Mouse (Mus musculus): ENCODE measurements around the gene Bdh2. TPM values are rescaled to one million over a fixed set of nuclear protein-coding genes. Genes with fewer than 3 reads are reported as not detected.

Gene Bdh2
- total RNA-seq, 2 experiments from 2014 or later = 2.8 to 3.5 TPM

Other genes starting within 250 kb of the Bdh2 start
- gene Cenpe, start 68.7 kb upstream of the Bdh2 start, total RNA-seq (2021) = 1 to 10 TPM; 7.5 to 9.0 TPM
- gene Slc9b2, start 26.5 kb downstream of the Bdh2 start, total RNA-seq (2021) = 1 to 10 TPM; 1.8 to 4.2 TPM
- under 1 TPM; 0.45 to 0.84 TPM for gene Slc9b1, start 66.8 kb downstream of the Bdh2 start, total RNA-seq (2021)
- 10 to 100 TPM; 27.0 to 30.2 TPM for gene Cisd2, start 142.7 kb downstream of the Bdh2 start, total RNA-seq (2021)
- gene Ube2d3, start 156.9 kb downstream of the Bdh2 start, total RNA-seq (2021) = 100 to 1,000 TPM; 350 to 358 TPM
- gene Manba, start 204.4 kb downstream of the Bdh2 start, total RNA-seq (2021) = 10 to 100 TPM; 12.9 to 18.6 TPM